In genomic region chr5:116525308-116525707, GRCm38 (mm10) we compare ENCODE assay signal across 21 mouse cellular contexts.
DNase-seq lines count a peak whose midpoint lies in the region; ATAC-seq and TF ChIP-seq lines count a peak whose summit lies in the region.
"Had no signal": no experiment of that assay in that cellular context is flagged by ENCODE, and none has a peak within 500 bp of the region (broad histone marks: within the 10 kb centered on the region; RNA-seq: fewer than 3 reads in every experiment).

No protein-coding gene starts in this region.

- peaks cover 46% of the 10 kb centered on the region for H3K4me1 ChIP-seq in forebrain, embryonic 15.5 days
- H3K4me1 ChIP-seq in forebrain, embryonic 10.5 days = peaks cover 8% of the 10 kb centered on the region; the same call in 1 of the 2 replicates
- H3K4me1 ChIP-seq in midbrain, embryonic 13.5 days (replicated peaks) = peaks cover 58% of the 10 kb centered on the region
- H3K4me1 ChIP-seq in midbrain, embryonic 11.5 days (ENCODE audit: control insufficient read depth, insufficient read depth, low read length) = no peaks in the 10 kb centered on the region
- peaks cover 46% of the 10 kb centered on the region for H3K4me1 ChIP-seq in olfactory bulb, adult 2 months (ENCODE audit: control insufficient read depth, insufficient read depth, low read length)
- H3K4me1 ChIP-seq: embryonic facial prominence, embryonic 15.5 days; intestine, embryonic 15.5 days had no signal

- no peak for ATAC-seq in forebrain, embryonic 15.5 days (replicated peaks)
- ATAC-seq in midbrain, embryonic 13.5 days = no peak
- no peak for ATAC-seq in midbrain, embryonic 11.5 days (ENCODE audit: low FRiP score)
- ATAC-seq: CD4-positive, CD25-positive, alpha-beta regulatory T cell, adult 4 months; hindbrain, embryonic 16.5 days; intestine, embryonic 15.5 days had no signal

- H3K4me3 ChIP-seq in forebrain, embryonic 15.5 days = no peak overlapping the region
- H3K4me3 ChIP-seq in forebrain, embryonic 10.5 days = no peak overlapping the region
- no peak overlapping the region for H3K4me3 ChIP-seq in layer of hippocampus, adult 2 months
- H3K4me3 ChIP-seq in midbrain, embryonic 13.5 days (replicated peaks) = no peak overlapping the region
- H3K4me3 ChIP-seq in midbrain, embryonic 11.5 days (ENCODE audit: low read depth, low read length) = no peak overlapping the region
- H3K4me3 ChIP-seq in olfactory bulb, adult 2 months (ENCODE audit: insufficient read depth, low read depth, low read length) = no peak overlapping the region
- H3K4me3 ChIP-seq: embryonic facial prominence, embryonic 15.5 days; heart, adult 2 months; intestine, embryonic 15.5 days; neural tube, embryonic 13.5 days had no signal

- H3K27ac ChIP-seq in forebrain, embryonic 15.5 days (replicated peaks) = peak overlapping the region; percentile 81; the same call in 1 of the 2 replicates
- no peak overlapping the region for H3K27ac ChIP-seq in forebrain, embryonic 10.5 days
- peak overlapping the region; percentile 83 for H3K27ac ChIP-seq in layer of hippocampus, adult 2 months
- peak overlapping the region; percentile 6; the same call in 1 of the 2 replicates for H3K27ac ChIP-seq in midbrain, embryonic 13.5 days
- H3K27ac ChIP-seq in midbrain, embryonic 11.5 days (ENCODE audit: low read depth, low read length) = no peak overlapping the region
- H3K27ac ChIP-seq in olfactory bulb, adult 2 months (ENCODE audit: insufficient read depth, low read depth, low read length) = peak overlapping the region; percentile 48
- H3K27ac ChIP-seq: embryonic facial prominence, embryonic 15.5 days; heart, adult 2 months; intestine, embryonic 15.5 days; macrophage; neural tube, embryonic 13.5 days had no signal

- TF ChIP-seq POLR2A in olfactory bulb, adult 2 months (IDR thresholded peaks at IDR 0.05; ENCODE audit: insufficient read depth, low read depth, low read length) = no peak

- H3K36me3 ChIP-seq in forebrain, embryonic 15.5 days = no peaks in the 10 kb centered on the region
- H3K36me3 ChIP-seq in forebrain, embryonic 10.5 days (replicated peaks) = no peaks in the 10 kb centered on the region
- no peaks in the 10 kb centered on the region for H3K36me3 ChIP-seq in midbrain, embryonic 13.5 days
- no peaks in the 10 kb centered on the region for H3K36me3 ChIP-seq in midbrain, embryonic 11.5 days (ENCODE audit: control insufficient read depth, insufficient read depth, low read length)
- H3K36me3 ChIP-seq: embryonic facial prominence, embryonic 15.5 days; intestine, embryonic 15.5 days; neural tube, embryonic 13.5 days had no signal

- no peaks in the 10 kb centered on the region for H3K9me3 ChIP-seq in forebrain, embryonic 15.5 days
- no peaks in the 10 kb centered on the region for H3K9me3 ChIP-seq in forebrain, embryonic 10.5 days
- H3K9me3 ChIP-seq in midbrain, embryonic 13.5 days = no peaks in the 10 kb centered on the region
- H3K9me3 ChIP-seq in midbrain, embryonic 11.5 days (ENCODE audit: control insufficient read depth, low read length) = no peaks in the 10 kb centered on the region
- H3K9me3 ChIP-seq: embryonic facial prominence, embryonic 15.5 days; intestine, embryonic 15.5 days; neural tube, embryonic 13.5 days had no signal

- H3K4me2 ChIP-seq in forebrain, embryonic 15.5 days (replicated peaks) = no peak overlapping the region
- H3K4me2 ChIP-seq in midbrain, embryonic 13.5 days (replicated peaks) = no peak overlapping the region
- no peak overlapping the region for H3K4me2 ChIP-seq in midbrain, embryonic 11.5 days
- H3K4me2 ChIP-seq: embryonic facial prominence, embryonic 15.5 days; intestine, embryonic 15.5 days; neural tube, embryonic 13.5 days had no signal

- no peak for TF ChIP-seq CTCF in layer of hippocampus, adult 2 months (conservative IDR thresholded peaks at IDR 0.05)
- no peak for TF ChIP-seq CTCF in olfactory bulb, adult 2 months (IDR thresholded peaks at IDR 0.05; ENCODE audit: insufficient read depth, low read depth, low read length)

- no peak overlapping the region for H3K9ac ChIP-seq in forebrain, embryonic 15.5 days (replicated peaks)
- H3K9ac ChIP-seq in midbrain, embryonic 13.5 days (replicated peaks) = no peak overlapping the region
- H3K9ac ChIP-seq in midbrain, embryonic 11.5 days (ENCODE audit: low read length) = no peak overlapping the region
- H3K9ac ChIP-seq: embryonic facial prominence, embryonic 15.5 days; intestine, embryonic 15.5 days; neural tube, embryonic 13.5 days had no signal

- no peaks in the 10 kb centered on the region for H3K27me3 ChIP-seq in forebrain, embryonic 15.5 days
- no peaks in the 10 kb centered on the region for H3K27me3 ChIP-seq in forebrain, embryonic 10.5 days (ENCODE audit: poor library complexity, severe bottlenecking)
- no peaks in the 10 kb centered on the region for H3K27me3 ChIP-seq in midbrain, embryonic 13.5 days
- H3K27me3 ChIP-seq in midbrain, embryonic 11.5 days (ENCODE audit: control insufficient read depth, insufficient read depth, low read length) = no peaks in the 10 kb centered on the region
- H3K27me3 ChIP-seq: embryonic facial prominence, embryonic 15.5 days; intestine, embryonic 15.5 days; neural tube, embryonic 13.5 days had no signal

- DNase-seq in forebrain, embryonic 10.5 days (ENCODE audit: extremely low spot score, low spot score) = no peak
- DNase-seq in layer of hippocampus, adult 2 months (ENCODE audit: low spot score in 2 of 2) = no peak
- no peak for DNase-seq in layer of hippocampus, postnatal 14 days (ENCODE audit: low spot score in 2 of 2)
- no peak for DNase-seq in midbrain, embryonic 11.5 days (ENCODE audit: low spot score, missing footprints)
- DNase-seq: adrenal gland, postnatal 14 days; cerebellum, adult 8-10 months; gastrocnemius, postnatal 25 days; heart, adult 2 months; kidney, adult 8-10 months; kidney, postnatal 10 days; layer of hippocampus, postnatal 36 days; spleen, adult 18-20 months had no signal

- 69% methylated on average over 8 of the region's 8 CpGs for WGBS in forebrain, embryonic 15.5 days
- WGBS in forebrain, embryonic 10.5 days = 87% methylated on average over 8 of the region's 8 CpGs
- WGBS in midbrain, embryonic 13.5 days = 73% methylated on average over 8 of the region's 8 CpGs
- 88% methylated on average over 8 of the region's 8 CpGs for WGBS in midbrain, embryonic 11.5 days
- WGBS in olfactory bulb, adult 2 months = 60% methylated on average over 8 of the region's 8 CpGs

Comparison
In these comparisons a context has a peak if more than half of its experiments do, and no peak if none do; other contexts are left out.
1. H3K27ac ChIP-seq: peak in forebrain, embryonic 15.5 days (single experiment), layer of hippocampus, adult 2 months (single experiment), midbrain, embryonic 13.5 days (single experiment) and olfactory bulb, adult 2 months (single experiment); none in forebrain, embryonic 10.5 days (single experiment) and midbrain, embryonic 11.5 days (single experiment).